7 mouse cellular contexts compared by ENCODE assay signal in the genomic region with DNA sequence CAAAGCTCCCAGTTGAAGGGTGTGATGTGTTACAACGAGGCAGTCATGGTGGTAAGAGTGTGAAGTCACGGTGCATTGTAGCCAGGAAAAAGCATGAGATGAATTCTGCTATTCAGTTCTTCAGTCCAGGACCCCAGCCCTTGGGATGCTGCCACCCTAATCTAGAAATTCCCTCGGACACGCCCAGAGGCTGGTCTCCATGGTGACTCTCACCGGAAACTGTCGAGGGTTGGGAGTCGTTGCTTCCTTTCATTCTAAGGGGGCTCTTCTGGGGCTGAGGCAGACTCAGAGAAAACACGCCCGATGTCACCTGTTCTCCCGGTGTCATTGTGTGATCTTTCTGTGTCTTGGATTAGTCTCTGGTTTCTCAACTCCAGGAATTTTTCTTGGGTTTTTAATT. TPM values are rescaled to one million over a fixed set of nuclear protein-coding genes. Genes with fewer than 3 reads are reported as not detected.
DNase-seq lines count a peak whose midpoint lies in the region; ATAC-seq and TF ChIP-seq lines count a peak whose summit lies in the region.

No protein-coding gene starts in this region.

- peaks cover 16 to 41% of the 10 kb centered on the region in 2 experiments for H3K4me1 ChIP-seq in ES-E14 (ENCODE audit: control insufficient read depth in 2 of 2, insufficient read depth in 2 of 2, low read length in 2 of 2, poor library complexity in 1 of 2)
- H3K4me1 ChIP-seq in heart, postnatal 0 days (ENCODE audit: control insufficient read depth, insufficient read depth): peaks cover 48% of the 10 kb centered on the region
- H3K4me1 ChIP-seq in midbrain, embryonic 10.5 days: peaks cover 82% of the 10 kb centered on the region

- ATAC-seq in heart, postnatal 0 days (ENCODE audit: insufficient read depth, low read depth): no peak

- H3K4me2 ChIP-seq in heart, postnatal 0 days (ENCODE audit: low read depth, low read length): peak overlapping the region; percentile 46

- TF ChIP-seq EP300 in heart, postnatal 0 days (IDR thresholded peaks at IDR 0.05; ENCODE audit: low read depth): no peak

- no peaks in the 10 kb centered on the region for H3K27me3 ChIP-seq in heart, postnatal 0 days (ENCODE audit: control insufficient read depth, insufficient read depth, low read length)
- no peaks in the 10 kb centered on the region for H3K27me3 ChIP-seq in midbrain, embryonic 10.5 days (ENCODE audit: low read depth, poor library complexity, severe bottlenecking)

- peaks cover 5% of the 10 kb centered on the region; the same call in 1 of the 2 replicates for H3K36me3 ChIP-seq in ES-E14 (ENCODE audit: control insufficient read depth, insufficient read depth, low read length, poor library complexity, severe bottlenecking)
- no peaks in the 10 kb centered on the region for H3K36me3 ChIP-seq in heart, postnatal 0 days (replicated peaks; ENCODE audit: control insufficient read depth, insufficient read depth, low read length)
- H3K36me3 ChIP-seq in midbrain, embryonic 10.5 days: peaks cover 20% of the 10 kb centered on the region

- peak overlapping the region; percentile 58 to 71 for H3K4me3 ChIP-seq in ES-E14 (ENCODE audit: insufficient read depth in 1 of 2, low read depth in 1 of 2, low read length in 2 of 2, poor library complexity in 1 of 2, severe bottlenecking in 1 of 2)
- H3K4me3 ChIP-seq in heart, postnatal 0 days (ENCODE audit: low read depth, low read length): no peak overlapping the region
- H3K4me3 ChIP-seq in midbrain, embryonic 10.5 days: peak overlapping the region; percentile 42

- no peaks in the 10 kb centered on the region for H3K9me3 ChIP-seq in ES-E14 (ENCODE audit: control insufficient read depth, insufficient read depth, low read depth, low read length)
- H3K9me3 ChIP-seq in heart, postnatal 0 days (replicated peaks; ENCODE audit: control insufficient read depth, low read length): no peaks in the 10 kb centered on the region
- H3K9me3 ChIP-seq in midbrain, embryonic 10.5 days (replicated peaks): no peaks in the 10 kb centered on the region

- peak overlapping the region; percentile 84; the same call in 1 of the 2 replicates for H3K9ac ChIP-seq in ES-E14 (ENCODE audit: insufficient read depth, low read depth, low read length, poor library complexity, severe bottlenecking)
- H3K9ac ChIP-seq in heart, postnatal 0 days (replicated peaks; ENCODE audit: low read depth, low read length): no peak overlapping the region

- DNase-seq in CD4-positive helper T cell, adult 2 months (ENCODE audit: low read depth, low spot score): peak; percentile 55
- DNase-seq in ES-E14 (ENCODE audit: low read depth, low spot score) (no peak), adipocyte (ENCODE audit: low spot score) (no peak)
- DNase-seq in heart, postnatal 0 days (ENCODE audit: low spot score): no peak
- DNase-seq in midbrain, embryonic 10.5 days (ENCODE audit: low spot score): peak; percentile 53
- DNase-seq in right cerebral cortex, adult 2 months (ENCODE audit: low spot score in 2 of 2): no peak
- no peak for DNase-seq in frontal cortex, postnatal 25 days (ENCODE audit: low spot score in 2 of 2)

- H3K27ac ChIP-seq in ES-E14 (ENCODE audit: insufficient read depth, low read depth, low read length, poor library complexity, severe bottlenecking): peak overlapping the region; percentile 98
- H3K27ac ChIP-seq in heart, postnatal 0 days (ENCODE audit: low read depth): peak overlapping the region; percentile 84
- H3K27ac ChIP-seq in midbrain, embryonic 10.5 days (replicated peaks): peak overlapping the region; percentile 85; the same call in 1 of the 2 replicates

- no peak for TF ChIP-seq CTCF in heart, postnatal 0 days (IDR thresholded peaks at IDR 0.05; ENCODE audit: low read depth)

- in situ Hi-C loops in ES-E14 (cut with MboI; ENCODE audit: low sequenced_read_pairs in 2 of 2, unreplicated experiment in 2 of 2): no loop called here

- WGBS in heart, postnatal 0 days: 12% methylated on average over 10 of the region's 10 CpGs
- 9% methylated on average over 10 of the region's 10 CpGs for WGBS in midbrain, embryonic 10.5 days

TF ChIP-seq in ES-E14, 5 proteins besides CTCF, POLR2A, EP300 and RAD21:
- TF ChIP-seq HCFC1 (IDR thresholded peaks at IDR 0.05; ENCODE audit: borderline replicate concordance, insufficient read depth, low read length) (no peak), CHD2 (IDR thresholded peaks at IDR 0.05; ENCODE audit: low read depth, low read length) (no peak), ZC3H11A (IDR thresholded peaks at IDR 0.05; ENCODE audit: borderline replicate concordance, low read depth, low read length) (no peak), ZNF384 (IDR thresholded peaks at IDR 0.05; ENCODE audit: low read depth, low read length) (no peak), MAFK (IDR thresholded peaks at IDR 0.05; ENCODE audit: insufficient read depth, low read depth, low read length) (no peak)

RNA-seq across cellular contexts. Expression of a gene that starts 15.7 kb away (rescaled TPM):
- total RNA-seq in ES-E14 (2012; rRNA removed): 75.1 and 88.5 TPM in 2 replicates
- 66.5 and 74.1 TPM in 2 replicates for total RNA-seq in heart, postnatal 0 days (2014; rRNA removed; ENCODE audit: low replicate concordance)
- polyA plus RNA-seq in heart, postnatal 0 days (2015; fragmentation: Nextera tagmentation; extraction: Ambion mirVana): 16.1 and 19.5 TPM in 2 replicates
- polyA plus RNA-seq in midbrain, embryonic 10.5 days (2016; fragmentation: Nextera tagmentation; extraction: Ambion mirVana): 41.5 and 57.6 TPM in 2 replicates

Comparison
In these comparisons a context has a peak if more than half of its experiments do, and no peak if none do; other contexts are left out.
1. DNase-seq: peak in CD4-positive helper T cell, adult 2 months (single experiment) and midbrain, embryonic 10.5 days (single experiment); none in ES-E14 (single experiment), heart, postnatal 0 days (single experiment), adipocyte (single experiment), right cerebral cortex, adult 2 months (0 of 2) and frontal cortex, postnatal 25 days (0 of 2).
2. Peak in every context shown above with its lines, with median percentiles within 50 percentile points of each other: H3K27ac ChIP-seq.